Mouse (Mus musculus) heart, adult 8-10 months (tissue): ENCODE results near the gene Pdxdc1. TPM values are rescaled to one million over a fixed set of nuclear protein-coding genes. Genes with fewer than 3 reads are reported as not detected.
"Not testable (repeated sequence)": the region's sequence is repeated elsewhere in the genome, so short reads cannot be mapped to it uniquely, and the experiment has no call there.

Source experiments
- DNase-seq: peaks from one replicate; pipeline ENCODE4 v3.0.0; 2022; ENCODE audit warnings: low spot score
- total RNA-seq, 4 experiments: library from RNA; stranded (reverse); gene quantifications; 2 replicates each; pipeline ENCODE4 v1.2.4; 2022

Pdxdc1 gene
- total RNA-seq = 10 to 100 TPM; 76.3 to 89.5 (median 80.4) TPM

DNA sequence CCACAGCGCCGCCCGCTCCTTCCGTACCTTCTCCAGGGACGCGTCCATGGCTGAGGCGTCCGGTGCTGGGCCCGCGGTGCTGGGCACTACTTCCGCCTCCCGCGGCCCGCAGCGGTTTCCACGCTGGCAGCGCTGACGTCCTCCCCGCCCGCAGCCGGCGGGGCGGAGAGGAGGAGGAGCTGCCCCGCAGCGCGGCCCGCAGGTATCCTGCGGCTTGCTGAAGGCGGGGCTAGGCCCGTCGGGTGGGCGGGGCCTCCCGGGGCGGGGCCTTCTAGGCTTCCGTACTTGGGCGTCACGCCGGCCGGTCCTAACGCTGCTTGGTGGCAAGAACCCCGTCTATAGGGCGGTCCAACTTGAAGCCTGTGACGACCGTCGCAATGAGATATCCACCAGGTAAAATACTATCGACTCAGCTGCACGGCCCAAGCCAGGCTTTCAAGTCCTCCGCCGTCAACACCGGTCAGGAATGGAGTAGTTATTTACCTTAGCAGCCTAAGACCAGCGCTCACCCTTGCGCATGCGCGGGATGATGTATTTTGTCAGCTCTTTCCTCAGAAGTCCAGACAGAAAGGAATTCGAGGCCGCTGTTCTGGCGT lies at the start of gene Pdxdc1, which contains the start of gene Mpv17l:
Gene Pdxdc1 (minus strand): TSS at position 244 of the 596 bp plus-strand sequence.
Gene Mpv17l (plus strand): TSS at position 274 of the 596 bp plus-strand sequence.
- DNase-seq = peak; percentile 97

DNA sequence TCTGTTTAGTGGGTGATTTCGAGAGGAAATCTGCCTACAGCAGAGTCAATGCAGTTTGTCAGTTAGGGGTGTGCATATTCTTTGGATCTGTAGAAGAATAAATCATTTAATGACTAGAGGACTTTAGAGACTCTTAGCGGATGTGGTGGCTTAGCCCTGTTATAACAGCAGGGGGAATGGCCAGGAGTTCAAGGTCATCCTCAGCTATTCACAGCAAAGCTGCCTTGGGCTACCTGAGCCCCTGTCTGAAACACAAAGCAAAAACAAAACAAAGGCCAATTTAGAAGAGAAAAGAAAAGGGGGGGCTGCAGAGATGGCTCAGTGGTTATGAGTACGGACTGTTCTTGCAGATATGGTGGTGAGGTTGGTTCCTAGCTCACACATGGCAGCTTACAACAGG lies 48.3 kb upstream of the Pdxdc1 start:
- no peak for DNase-seq

DNA sequence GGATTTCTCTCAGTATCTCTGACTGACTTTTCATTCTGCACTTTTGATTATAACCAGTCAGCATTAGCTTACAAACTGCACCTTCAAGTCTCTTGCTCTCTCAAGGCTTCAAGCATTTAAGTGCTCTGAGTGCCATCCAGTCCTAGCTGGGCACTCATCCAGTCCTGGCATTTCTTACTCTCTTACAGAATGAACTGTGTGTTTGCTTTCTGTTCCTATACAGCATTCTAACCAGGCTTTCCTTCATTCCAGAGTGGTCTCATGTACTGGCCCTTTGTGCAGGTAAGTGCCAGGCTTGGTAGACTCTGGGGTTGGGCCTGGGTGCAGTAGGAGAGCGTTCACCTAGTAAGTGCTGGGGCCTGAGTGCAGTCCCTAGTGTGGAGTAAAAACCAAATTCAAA lies 43.4 kb upstream of the Pdxdc1 start:
- DNase-seq = no peak

DNA sequence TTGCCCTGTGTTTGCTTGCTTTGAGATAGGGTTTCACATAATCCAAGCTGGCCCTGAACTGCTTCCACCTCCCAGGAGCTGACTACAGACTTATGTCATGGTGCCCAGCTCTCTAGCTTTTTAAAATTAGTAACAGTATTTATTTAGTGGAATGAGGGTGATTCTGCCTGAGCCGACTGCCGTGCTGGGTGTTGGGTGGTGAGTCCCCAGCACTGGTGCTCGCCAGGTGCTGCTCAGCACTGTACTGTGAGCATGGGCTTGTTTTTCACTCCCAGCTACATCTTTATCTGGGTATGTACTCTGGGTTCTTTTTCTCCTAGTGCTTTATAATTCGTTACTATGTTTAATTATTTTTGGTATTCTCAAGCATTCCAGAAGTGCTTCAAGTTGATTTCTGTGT lies 42.2 kb upstream of the Pdxdc1 start:
- DNase-seq = no peak

DNA sequence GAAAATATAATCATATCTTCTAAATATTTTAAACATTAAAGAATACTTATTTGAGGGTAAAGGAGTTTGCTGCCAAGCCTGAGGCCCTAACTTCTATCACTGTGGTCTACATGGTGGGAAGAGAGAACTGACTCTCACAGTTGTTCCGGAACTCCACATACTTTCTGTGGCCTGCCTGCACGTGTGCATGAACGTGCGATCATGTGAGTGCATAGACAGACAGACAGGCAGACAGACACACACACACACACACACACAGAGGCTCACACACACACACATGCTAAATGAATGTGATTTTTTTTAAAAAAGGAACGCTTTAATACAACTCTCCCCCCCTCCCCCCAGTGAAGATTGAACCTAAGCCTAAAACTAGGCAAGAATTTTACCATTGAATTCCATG lies 41.8 kb upstream of the Pdxdc1 start:
- DNase-seq = no peak

DNA sequence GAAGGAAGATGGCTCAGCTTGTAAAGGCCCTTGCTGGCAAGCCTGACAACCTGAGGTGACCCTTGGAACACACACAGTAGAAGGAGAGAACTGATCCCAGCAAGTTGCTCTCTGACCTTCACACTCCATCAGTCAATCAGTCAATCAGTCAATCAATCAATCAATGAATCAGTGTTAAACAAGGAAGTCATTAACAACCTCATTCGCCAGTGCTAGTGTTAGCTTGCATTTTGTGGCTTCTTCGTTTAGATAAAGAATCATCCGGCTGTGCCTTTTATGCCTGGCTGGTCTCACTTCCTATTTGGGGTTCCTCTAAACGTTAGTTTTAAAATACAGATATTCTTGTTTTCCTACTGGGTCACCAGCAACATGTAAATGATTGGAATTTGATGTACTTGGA lies 41.2 kb upstream of the Pdxdc1 start:
- DNase-seq = no peak

DNA sequence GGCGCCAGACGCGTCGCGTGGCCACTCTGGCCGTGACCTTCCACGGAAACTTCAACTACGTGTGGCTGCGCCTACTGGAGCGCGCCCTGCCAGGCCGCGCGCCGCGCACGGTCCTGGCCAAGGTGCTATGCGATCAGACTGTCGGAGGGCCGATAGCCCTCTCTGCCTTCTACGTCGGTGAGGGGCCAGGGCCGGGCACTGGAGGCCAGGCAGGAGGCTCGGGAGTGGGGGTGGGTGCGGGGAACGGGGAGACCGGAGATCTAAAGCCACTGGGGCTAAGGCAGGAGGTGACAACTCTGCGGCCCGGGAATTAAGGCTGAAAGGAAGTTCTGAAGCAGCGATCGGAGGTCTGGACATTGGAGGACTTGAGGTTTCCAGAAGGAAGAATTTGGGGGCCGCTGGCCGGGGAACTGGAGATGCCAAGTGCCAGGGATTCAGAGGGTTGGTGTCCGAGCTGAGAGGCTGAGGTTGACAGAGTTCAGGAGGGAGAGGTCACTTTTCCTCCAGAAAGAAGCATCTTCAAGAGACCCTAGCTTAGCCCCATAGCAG lies 38.0 kb upstream of the Pdxdc1 start:
- DNase-seq = no peak

DNA sequence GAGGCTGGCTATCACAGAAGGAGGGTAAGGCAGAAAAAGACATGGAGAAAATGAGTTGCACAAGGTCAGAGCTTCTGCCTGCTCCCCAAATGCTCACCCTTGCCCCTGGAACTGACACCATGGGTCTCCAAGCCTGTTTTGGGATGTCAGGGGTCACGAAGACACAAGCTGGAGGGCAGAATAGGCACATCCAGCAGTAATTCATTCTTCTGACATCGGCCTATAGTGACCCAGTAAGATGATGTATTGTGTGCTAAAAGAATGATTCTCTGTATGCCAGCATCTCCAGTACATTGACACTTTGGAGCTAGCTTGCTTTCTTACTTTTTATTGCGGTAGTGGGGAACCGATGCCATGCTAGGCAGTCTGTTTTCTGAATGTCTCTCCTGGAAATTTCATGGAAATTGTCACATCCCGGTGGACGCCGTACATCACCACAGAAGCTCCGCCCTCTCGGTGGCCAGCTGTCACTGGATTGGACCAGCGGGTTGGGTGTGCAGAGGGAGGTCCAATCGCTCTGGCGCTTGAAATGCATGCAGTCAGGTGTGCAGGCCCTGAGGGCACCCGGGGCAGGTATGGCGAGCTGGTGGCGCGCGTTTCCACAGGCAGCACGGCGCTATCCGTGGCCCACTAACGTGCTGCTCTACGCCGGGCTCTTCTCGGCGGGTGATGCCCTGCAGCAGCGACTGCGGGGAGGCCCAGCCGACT lies 37.4 kb upstream of the Pdxdc1 start:
- no peak for DNase-seq

DNA sequence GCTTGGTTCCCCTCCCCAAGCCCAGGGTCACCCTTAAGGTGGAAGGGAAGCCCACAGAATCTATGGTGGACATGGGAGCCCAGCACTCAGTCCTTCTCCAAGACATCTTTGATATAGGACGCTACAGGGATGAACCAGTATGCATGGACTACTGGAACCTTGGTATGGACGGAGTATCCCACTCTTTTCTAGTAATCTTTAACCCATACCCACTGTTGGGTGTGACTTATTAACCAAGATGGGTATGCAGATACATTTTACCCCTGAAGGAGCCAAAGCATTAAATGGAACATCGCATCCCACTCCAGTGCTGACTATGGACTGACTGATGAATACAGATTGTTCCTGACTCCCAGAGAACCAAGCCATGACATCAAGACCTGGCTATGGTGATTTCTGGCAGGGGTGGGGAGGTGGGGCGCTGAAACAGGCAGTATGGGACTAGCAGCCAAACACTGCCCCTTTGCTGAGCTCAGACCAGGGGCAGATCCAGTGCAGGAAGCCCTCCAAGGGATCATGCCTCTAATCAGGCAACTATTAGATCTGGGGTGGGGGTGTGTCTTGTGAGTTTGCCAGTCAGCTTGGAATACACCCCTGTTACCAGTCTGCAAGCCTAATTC lies 24.6 kb upstream of the Pdxdc1 start:
- no peak for DNase-seq

DNA sequence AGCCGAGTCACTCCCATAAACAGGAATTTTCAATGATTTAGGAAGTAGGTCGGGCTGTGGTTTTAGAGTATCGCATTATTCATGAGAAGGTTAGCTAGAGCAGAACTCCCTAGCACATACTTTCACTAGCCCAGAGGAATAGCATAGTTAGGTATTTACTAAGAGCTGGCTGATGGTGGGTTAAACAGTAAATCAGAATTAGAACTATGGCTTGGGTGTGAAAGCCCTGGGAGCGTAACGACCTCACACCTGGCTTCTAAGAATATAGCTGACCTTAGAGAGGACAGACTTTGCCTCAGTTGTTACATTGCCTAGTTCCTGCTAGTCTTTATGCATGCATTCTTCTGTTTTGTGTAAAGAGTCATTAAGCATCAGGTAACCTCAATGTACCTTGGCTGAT lies 20.0 kb upstream of the Pdxdc1 start:
- DNase-seq = not testable (repeated sequence)

DNA sequence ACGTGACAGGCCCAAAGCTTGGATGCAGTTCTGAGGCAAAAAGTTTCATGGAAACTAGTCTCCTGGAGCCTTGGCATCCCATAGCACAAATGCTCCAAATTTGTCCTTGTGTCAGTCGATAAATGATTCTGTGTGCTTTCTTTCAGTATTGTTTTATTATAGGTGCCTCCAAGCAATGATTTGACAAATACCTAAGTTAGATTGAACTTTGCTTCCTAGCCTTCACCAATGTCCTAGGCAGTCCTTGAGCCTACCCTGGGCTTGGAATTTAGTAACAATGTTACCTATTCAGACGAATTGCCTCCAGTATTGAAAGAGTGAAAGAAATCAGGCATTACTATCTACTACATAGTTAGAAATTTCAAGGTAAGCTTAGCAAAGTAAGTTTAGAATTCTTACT lies 19.6 kb upstream of the Pdxdc1 start:
- not testable (repeated sequence) for DNase-seq

DNA sequence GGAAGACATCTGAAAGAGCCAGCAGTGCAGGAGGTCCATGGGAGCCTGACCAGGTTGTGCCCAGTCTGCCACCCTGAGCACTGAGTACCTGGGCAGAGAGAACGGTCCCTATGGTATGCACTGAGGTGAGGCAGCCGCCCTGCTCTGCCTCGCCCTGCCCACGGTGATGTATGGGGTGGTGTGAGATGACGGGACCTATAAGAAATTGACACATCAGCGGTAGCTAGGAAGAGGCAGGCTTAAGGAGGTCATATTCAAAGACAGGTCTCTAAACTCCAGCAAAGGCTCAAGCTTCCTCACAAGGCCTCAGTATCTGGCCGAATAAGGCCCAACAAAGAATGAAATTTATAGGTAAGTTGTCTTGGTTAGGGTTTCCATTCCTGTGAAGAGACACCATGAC lies 18.9 kb upstream of the Pdxdc1 start:
- no peak for DNase-seq

DNA sequence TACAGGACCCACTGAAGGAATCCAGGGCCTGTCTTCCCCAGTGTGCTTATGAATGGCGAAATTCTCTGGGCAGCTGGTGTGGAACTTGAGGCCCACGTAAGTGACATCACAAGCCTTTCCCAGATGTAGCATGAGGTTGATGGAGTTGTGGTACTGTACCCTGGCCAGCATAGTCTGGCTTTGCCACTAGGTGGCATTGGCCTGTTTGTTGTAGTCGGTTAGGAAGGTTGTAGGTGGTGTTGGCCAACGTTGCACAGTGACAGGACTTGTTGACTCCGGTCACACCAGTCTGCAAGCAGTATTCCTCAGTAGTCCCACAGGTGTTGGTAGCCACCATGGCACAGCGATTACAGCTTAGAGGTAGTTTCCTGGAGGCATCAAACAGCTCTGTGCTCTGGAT lies 18.1 kb upstream of the Pdxdc1 start:
- DNase-seq = no peak

DNA sequence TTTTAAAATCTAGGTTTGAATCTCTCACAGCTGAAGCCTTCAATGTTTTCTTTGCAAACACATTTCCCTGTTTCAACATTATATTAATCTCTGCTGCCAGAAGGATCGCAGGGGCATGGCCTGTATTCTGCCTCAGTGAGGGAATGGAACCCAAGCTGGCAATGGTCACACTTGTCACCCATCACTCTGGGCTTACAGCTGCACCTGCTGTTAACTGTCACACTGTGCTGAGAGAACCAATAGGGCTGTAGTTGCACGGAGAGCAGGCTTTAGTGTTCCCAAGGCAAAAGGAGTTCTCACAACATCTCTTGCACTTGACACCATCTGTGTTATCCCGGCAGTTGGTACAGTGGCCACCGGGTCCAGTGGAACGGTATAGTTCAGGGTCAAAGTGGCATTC lies 17.2 kb upstream of the Pdxdc1 start:
- no peak for DNase-seq

DNA sequence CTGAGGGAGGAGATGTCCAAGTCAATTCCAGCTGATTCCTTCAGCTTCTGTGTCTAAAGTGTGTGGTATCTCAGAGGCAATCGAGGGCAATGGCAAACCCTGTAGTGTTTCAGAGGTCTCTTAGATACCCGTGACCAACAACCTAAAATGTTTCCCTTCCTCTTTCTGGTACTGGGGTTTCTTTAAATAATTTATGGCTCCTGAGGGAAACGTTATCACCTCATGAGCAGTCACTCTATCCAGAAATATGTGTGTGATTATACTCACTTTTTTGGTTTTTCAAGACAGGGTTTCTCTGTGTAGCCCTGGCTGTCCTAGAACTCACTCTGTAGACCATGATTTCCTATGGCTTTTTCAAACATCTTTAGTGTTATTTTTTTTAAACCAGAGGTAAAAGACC lies 4.4 kb upstream of the Pdxdc1 start:
- DNase-seq = no peak

DNA sequence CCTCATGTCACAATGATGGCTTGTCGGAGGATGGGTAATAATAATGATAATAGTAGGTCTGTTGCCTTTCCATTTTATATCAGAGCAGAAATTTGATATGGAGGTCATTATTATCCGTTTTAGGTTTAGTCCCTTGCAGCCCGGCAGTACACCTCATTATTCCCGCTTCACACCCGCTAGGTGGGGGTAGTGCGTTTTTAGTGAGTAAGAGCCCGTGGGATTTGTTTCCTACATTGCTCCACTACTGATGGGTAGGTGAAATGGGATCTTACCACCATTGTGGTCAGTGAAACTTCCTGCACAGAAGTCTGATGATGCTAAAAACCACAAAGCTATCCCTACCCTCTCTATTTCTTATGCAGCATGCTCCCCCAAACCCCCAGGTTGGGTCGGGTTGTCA lies 557 bp upstream of the Pdxdc1 start:
- DNase-seq = no peak

DNA sequence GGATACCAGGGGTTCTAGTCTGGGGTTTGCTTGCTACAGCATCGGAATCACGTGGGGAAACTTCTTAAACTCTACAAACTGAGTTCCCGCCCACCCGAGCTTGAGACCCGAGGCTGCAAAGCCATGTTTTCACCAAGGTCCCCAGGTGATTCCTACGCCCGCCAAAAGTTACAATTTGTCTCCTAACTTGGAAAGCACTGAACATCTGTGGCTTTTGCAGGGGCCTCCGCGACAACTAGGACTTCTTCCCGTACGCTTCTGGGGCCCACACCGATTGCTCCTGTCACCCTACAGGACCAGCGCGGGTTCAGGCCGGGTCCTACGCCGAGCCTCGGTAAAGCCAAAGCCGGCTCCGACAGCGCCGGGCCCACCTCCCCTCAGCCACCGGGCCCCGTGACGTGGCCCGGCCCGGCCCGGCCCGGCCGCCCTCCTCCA lies 517 bp downstream of the Pdxdc1 start:
- peak; percentile 25 for DNase-seq

DNA sequence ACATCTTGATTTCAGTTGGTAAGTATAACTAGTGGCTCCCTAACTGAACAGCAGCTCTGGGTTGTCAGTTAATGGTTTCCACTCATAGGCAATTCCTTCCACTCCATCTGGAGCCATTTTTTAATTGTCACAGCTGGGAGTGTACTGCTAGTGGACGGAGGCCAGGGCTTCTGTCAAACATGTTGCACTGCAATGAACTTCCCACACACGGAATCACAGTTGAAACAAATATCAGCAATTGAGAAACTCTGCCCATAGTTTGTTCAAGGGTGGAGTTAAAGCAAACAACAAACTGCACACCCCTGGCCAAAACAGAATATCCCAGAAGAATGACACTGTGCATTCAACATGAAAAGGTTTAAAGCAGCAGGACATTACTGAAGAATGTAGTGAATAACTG lies 4.0 kb downstream of the Pdxdc1 start:
- no peak for DNase-seq

DNA sequence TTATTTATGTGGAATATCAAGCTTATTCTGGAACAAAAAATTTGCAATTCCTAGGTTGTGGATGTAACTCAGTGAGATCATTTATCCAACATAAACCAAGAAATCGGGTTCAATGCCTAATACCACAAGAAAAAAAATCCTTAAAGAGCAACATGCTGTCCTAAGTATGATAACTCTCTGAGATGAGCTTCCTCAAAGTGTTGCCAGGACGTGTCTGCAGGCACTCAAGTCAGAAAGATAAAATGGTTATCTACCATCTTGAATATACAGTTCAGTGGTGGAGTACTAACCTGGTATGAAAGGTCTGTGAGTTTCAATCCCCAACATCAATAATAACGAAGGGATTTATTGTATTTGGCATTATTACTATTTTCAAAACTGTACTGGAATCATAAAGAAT lies 6.6 kb downstream of the Pdxdc1 start:
- no peak for DNase-seq

DNA sequence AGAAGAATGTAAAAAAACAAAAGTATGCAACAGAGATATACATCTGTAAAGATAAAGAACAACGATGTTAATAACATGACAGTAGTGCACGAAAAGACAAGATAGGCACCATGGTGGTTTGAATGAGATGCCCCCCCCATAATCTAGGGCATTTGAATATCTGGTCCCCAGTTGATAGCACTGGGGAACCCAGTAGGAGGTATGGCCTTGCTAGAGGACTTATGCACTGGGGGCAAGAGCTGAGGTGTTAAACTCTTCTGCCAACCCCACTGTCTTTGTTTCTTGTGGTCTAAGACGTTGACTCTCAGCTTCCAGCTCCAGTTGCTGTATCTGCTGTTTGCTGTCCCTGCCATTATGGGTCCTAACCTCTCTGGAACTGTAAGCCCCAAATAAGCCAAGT lies 7.2 kb downstream of the Pdxdc1 start:
- DNase-seq = no peak

DNA sequence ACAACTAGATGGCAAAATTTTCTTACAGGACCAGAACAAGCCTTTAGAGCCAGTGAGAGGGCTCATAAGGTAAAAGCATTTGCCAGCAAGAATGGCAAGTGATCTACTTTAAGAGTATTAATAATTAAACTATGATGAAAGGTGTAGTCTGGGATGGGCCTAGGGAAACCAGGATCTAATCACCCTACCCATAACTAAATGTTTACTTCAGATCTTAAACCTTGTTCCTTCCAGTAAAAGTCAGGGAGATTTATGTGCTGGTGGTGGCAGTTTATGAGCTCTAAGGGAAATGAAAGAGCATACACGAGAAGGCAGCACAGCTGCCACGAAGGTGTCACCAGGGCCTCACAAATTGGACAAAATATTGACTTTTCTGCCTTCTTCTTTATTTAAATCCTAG lies 8.8 kb downstream of the Pdxdc1 start:
- no peak for DNase-seq

DNA sequence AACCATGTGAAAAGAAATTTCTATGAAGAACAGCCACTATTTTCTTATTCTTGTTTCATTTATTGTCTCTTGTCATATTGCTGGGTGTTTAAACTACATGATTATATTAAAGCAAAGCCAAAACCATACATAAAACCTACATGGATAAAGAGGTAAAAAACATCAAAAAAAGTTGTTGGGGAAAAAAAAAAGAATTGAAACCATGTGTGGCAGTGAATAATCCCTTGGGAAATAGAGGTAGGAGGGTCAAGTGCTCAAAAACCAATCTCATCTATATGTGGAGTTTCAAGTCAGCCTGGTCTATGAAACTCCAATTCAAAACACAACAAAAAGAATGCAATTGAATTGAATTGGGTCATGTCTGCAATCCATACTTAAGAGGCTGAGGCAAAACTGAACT lies 10.1 kb downstream of the Pdxdc1 start:
- DNase-seq = no peak

DNA sequence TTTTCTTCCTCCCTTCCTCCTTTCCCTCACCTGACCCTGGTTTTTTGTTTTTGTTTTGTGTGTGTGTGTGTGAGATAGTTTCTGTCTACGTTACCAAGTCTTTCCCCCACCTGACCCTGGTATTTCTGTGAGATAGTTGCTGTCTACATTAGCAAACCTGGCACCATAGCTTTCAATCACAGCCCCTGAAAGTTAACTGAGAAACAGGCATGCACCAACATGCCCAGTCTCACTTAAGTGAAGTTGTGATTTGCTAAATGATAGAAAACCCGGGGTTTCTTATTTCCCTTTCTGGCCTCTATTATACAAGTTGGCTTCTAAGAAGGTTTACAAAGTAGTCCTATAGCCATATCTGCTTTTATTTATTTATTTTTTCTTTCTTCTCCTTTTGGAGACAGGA lies 12.5 kb downstream of the Pdxdc1 start:
- DNase-seq = no peak
